Mouse (Mus musculus) C2C12 (cell line): Measurements from ENCODE around the gene Olfr199.
"Not testable (repeated sequence)": the region's sequence is repeated elsewhere in the genome, so short reads cannot be mapped to it uniquely, and the experiment has no call there.

Source experiments
- CTCF ChIP-seq: IDR thresholded peaks from one replicate; pipeline ENCODE4 v1.5.1; 2011; ENCODE audit not compliant: control insufficient read depth, insufficient read depth, insufficient read length
- MAX ChIP-seq: IDR thresholded peaks from one replicate; pipeline ENCODE4 v1.6.1; 2011; ENCODE audit warnings: mild to moderate bottlenecking, control low read depth

- TF ChIP-seq MAX, CTCF: not testable (repeated sequence)
Measured at GRCm38 (mm10) chr16:59219667-59220066, at the start of gene Olfr199.
